Mouse (Mus musculus) embryonic facial prominence, embryonic 14.5 days (tissue): ENCODE measurements around the gene Clasp2. TPM values are rescaled to one million over a fixed set of nuclear protein-coding genes. Genes with fewer than 3 reads are reported as not detected.
"Not testable (repeated sequence)": the region's sequence is repeated elsewhere in the genome, so short reads cannot be mapped to it uniquely, and the experiment has no call there.

Experiments
- ATAC-seq: fragments of 200-750 bp; cut with Nextera tagmentation; 2 replicates; pipeline ENCODE4 v1.8.0; 2017; ENCODE audit warnings: low read depth, moderate number of reproducible peaks, moderate TSS enrichment
- DNase-seq: peaks from one replicate; pipeline ENCODE4 v3.0.0-alpha.2; 2015; ENCODE audit warnings: low spot score
- H3K27ac ChIP-seq: fragments of 300-500 bp; sonication (generic); replicated peaks from 2 replicates; pipeline ENCODE4 v1.5.1; 2014; ENCODE audit warnings: low read depth, mild to moderate bottlenecking, low read length, moderate library complexity
- H3K27me3 ChIP-seq: fragments of 300-500 bp; sonication (generic); replicated peaks from 2 replicates; pipeline ENCODE4 v1.6.1; 2014; ENCODE audit warnings: low read length; ENCODE audit not compliant: control insufficient read depth, insufficient read depth
- H3K36me3 ChIP-seq: fragments of 300-500 bp; sonication (generic); 2 replicates; pipeline ENCODE4 v1.6.1; 2014; ENCODE audit warnings: low read length, mixed read lengths; ENCODE audit not compliant: control insufficient read depth, insufficient read depth
- H3K4me1 ChIP-seq: fragments of 300-500 bp; sonication (generic); 2 replicates; pipeline ENCODE4 v1.6.1; 2014; ENCODE audit warnings: antibody characterized with exemption, low read length; ENCODE audit not compliant: control insufficient read depth, insufficient read depth
- H3K4me2 ChIP-seq: fragments of 300-500 bp; sonication (generic); 2 replicates; pipeline ENCODE4 v1.6.1; 2014; ENCODE audit warnings: low read depth, mild to moderate bottlenecking, low read length, moderate library complexity, mixed read lengths
- H3K4me3 ChIP-seq: fragments of 300-500 bp; sonication (generic); 2 replicates; pipeline ENCODE4 v1.5.1; 2014; ENCODE audit warnings: low read depth, mild to moderate bottlenecking, low read length
- H3K9ac ChIP-seq: fragments of 300-500 bp; sonication (generic); 2 replicates; pipeline ENCODE4 v1.6.1; 2014; ENCODE audit warnings: low read depth, mild to moderate bottlenecking, low read length, moderate library complexity, mixed read lengths
- H3K9me3 ChIP-seq: fragments of 300-500 bp; sonication (generic); 2 replicates; pipeline ENCODE4 v1.6.1; 2016; ENCODE audit warnings: low read length; ENCODE audit not compliant: control insufficient read depth
- WGBS: fragments of 180-500 bp; shearing (Covaris S2); extraction: QIAGEN DNeasy Blood & Tissue Kit; methylation state at CpG from one replicate; pipeline ENCODE4 v1.1.7; 2014; 5-methylcytosine and 5-hydroxymethylcytosine counted together
- polyA plus RNA-seq: library from polyadenylated mRNA; unstranded; fragments of >200 nt; fragmentation: Nextera tagmentation; extraction: Ambion mirVana; gene quantifications from 2 replicates; pipeline ENCODE4 v1.2.1, GENCODE M21; 2014

The Clasp2 gene
- polyA plus RNA-seq, 1 experiment from 2014 or later = 27.4 TPM

DNA sequence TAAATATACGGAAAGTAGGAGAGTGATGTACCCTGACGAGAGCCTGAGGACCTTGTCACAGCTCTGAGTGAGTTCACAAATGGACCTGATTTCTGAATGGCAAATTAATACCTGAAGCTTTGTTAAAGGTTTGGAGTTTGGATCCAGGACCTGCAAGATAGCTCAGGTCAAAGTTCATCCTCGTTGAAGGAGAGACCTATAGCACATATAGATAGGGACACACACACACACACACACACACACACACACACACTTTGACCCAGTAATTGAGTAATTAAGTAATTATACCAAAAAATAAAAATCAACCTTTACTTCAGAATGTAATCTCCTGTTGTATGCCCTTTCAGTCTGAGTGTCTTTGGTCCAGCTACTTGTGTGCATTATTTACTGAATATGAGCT, 114.2 kb downstream of the Clasp2 start:
- Histone ChIP-seq H3K36me3 (peaks cover 56% of the 10 kb centered on the region), H3K27ac (no peak overlapping the region), H3K9ac (no peak overlapping the region), H3K4me2 (no peak overlapping the region), H3K9me3 (no peaks in the 10 kb centered on the region), H3K27me3 (no peaks in the 10 kb centered on the region), H3K4me1 (no peaks in the 10 kb centered on the region), H3K4me3 (no peak overlapping the region)
- ATAC-seq (no peak), DNase-seq (no peak)
- 83% methylated on average over 3 of the region's 3 CpGs for WGBS

DNA sequence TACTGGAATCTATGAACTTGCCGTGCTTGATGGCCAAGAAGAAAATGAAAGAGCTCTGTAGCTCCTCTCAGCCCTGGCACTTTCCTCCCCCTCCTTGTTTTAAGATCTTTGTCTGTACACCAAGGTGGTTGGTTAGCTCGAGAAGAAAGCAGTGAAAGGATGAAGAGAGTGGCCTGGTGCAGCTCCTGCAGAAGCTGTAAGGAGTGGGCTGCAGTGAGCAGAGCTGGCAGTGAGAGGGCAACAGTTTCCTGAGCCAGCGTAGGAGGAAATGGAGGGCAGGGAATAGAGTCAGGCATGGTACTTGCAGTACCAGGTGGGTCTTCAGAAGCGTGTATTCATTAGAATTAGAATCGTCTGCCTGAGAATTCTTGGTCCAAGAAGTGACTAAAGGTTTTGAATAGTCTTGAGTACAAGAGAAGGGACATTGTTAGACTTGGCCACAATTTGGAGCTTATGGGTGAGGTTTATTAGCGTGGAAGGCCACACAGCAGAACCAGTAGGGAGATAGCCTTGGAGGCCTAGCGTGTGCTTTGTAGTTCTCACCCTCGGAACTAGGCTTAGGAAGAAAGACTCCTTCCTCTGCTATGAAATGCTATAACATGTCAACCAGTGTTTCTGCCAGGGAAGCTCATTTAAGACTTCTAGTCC, 116.1 kb downstream of the Clasp2 start:
- 87% methylated on average over 8 of the region's 8 CpGs for WGBS
- ATAC-seq = no peak
- no peaks in the 10 kb centered on the region for H3K27me3 ChIP-seq
- no peaks in the 10 kb centered on the region for H3K4me1 ChIP-seq
- H3K4me3 ChIP-seq = no peak overlapping the region
- H3K4me2 ChIP-seq = no peak overlapping the region
- peaks cover 52% of the 10 kb centered on the region for H3K36me3 ChIP-seq
- no peak for DNase-seq
- H3K27ac ChIP-seq = no peak overlapping the region
- no peak overlapping the region for H3K9ac ChIP-seq
- H3K9me3 ChIP-seq = no peaks in the 10 kb centered on the region

DNA sequence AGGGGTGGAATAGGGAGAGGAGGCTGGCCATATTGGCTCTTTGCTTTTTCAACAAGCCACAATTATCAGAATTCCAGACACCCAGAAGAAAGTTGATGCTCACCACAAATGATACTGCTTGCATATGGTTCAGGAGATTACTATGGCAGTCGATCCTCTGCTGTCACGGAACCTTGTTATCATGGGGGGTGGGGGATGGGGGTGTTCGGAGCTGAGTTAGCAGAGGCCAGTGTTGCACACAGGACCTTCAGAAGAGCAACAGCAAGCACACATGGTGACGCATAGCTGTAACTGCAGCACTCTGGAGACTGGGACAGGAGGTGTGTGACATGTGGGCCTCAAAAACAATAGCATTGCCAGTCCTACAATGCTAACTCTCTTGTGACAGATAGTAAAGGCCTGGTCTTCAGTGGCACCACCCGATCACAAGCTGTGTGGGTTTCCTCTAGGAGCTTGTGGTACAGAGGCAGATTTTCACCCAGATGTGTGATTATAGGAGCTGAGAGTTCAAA, 116.7 kb downstream of the Clasp2 start:
- H3K4me3 ChIP-seq = no peak overlapping the region
- no peaks in the 10 kb centered on the region for H3K9me3 ChIP-seq
- H3K27me3 ChIP-seq = no peaks in the 10 kb centered on the region
- peaks cover 49% of the 10 kb centered on the region; the same call in 1 of the 2 replicates for H3K36me3 ChIP-seq
- no peak overlapping the region for H3K4me2 ChIP-seq
- no peak overlapping the region for H3K9ac ChIP-seq
- DNase-seq = peak; percentile 9
- no peaks in the 10 kb centered on the region for H3K4me1 ChIP-seq
- 82% methylated on average over 5 of the region's 5 CpGs for WGBS
- no peak overlapping the region for H3K27ac ChIP-seq
- no peak; the same call in 1 of the 2 replicates for ATAC-seq

DNA sequence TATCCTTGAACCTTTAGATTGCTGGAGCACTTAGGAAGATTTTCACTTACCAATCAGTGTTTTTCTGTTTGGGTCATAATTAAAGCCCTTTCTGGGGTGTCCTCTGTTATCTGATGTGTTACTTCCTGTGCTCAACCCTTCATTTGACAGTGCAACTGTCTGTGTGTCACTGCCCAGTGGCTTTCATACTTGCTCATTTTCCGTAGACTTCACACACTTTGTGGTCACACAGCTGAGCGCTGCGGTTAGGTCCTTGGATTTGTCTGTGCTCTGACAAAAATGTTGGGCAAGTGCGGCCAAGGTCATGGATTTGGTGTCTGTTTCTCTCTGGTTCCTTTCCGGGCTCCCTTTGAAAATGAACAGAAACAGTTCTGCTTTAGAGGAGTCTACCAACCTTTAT, 118.1 kb downstream of the Clasp2 start:
- ATAC-seq (no peak; the same call in 1 of the 2 replicates), DNase-seq (peak; percentile 13)
- H3K27ac ChIP-seq = no peak overlapping the region
- no peak overlapping the region for H3K9ac ChIP-seq
- WGBS = 77% methylated on average over 5 of the region's 5 CpGs
- no peak overlapping the region for H3K4me3 ChIP-seq
- H3K4me1 ChIP-seq = no peaks in the 10 kb centered on the region
- H3K9me3 ChIP-seq = no peaks in the 10 kb centered on the region
- H3K4me2 ChIP-seq = no peak overlapping the region
- H3K36me3 ChIP-seq = peaks cover 40% of the 10 kb centered on the region; the same call in 1 of the 2 replicates
- no peaks in the 10 kb centered on the region for H3K27me3 ChIP-seq

DNA sequence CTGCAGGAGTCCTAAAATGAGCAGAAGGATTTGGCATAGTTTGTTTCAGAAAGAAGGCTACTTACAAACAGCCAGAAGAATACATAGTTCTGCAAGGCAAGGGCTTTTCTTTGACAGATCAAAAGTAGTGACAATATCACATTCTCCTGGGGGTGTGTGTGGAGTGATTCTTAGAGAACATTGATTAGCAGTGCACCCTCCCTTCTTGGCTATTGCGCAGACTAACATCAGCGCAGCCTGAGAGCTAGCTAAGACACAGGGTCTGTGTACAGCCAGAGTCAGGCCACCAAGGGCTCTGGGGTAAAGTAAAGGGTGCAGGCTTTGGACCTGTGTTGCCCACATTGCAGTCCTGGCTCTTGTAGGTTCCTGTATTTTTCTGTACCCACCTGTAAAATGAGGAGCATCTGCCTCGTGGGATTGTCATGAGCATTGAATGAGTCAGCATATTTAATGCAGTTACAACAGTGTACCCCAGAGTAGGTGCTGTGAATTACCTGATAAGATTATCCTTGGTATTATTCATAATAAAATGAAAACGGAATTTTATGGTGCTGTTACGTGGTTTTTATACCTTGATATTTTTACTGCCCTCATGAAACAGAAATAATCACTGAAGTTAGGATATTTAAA, 122.2 kb downstream of the Clasp2 start:
- H3K4me1 ChIP-seq = no peaks in the 10 kb centered on the region
- no peak overlapping the region for H3K4me3 ChIP-seq
- no peak overlapping the region for H3K27ac ChIP-seq
- no peaks in the 10 kb centered on the region for H3K27me3 ChIP-seq
- no peak overlapping the region for H3K4me2 ChIP-seq
- no peak overlapping the region for H3K9ac ChIP-seq
- ATAC-seq = no peak
- WGBS = 86% methylated on average over 5 of the region's 5 CpGs
- H3K36me3 ChIP-seq = peaks cover 20% of the 10 kb centered on the region; the same call in 1 of the 2 replicates
- no peak for DNase-seq
- H3K9me3 ChIP-seq = no peaks in the 10 kb centered on the region

DNA sequence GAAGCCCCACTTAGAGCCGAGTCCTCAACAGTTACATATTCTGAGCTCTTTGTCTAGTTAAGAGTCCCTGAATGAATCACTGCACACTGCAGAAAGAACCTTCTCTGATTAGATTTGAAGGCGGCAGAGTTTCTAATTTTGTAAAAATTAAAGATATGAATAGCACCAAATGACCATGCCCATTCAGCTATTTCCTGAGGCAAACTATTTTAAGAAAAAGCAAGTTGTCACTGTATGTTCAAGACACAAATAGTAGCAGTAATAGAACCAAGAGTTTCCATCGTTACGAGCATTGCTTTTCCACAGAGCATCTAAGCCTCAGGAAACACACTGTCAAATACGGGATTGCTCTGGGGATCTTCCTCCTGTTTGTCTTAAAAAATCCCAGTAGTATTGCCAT, 126.7 kb downstream of the Clasp2 start:
- Histone ChIP-seq H3K27ac (no peak overlapping the region), H3K27me3 (no peaks in the 10 kb centered on the region), H3K4me3 (no peak overlapping the region), H3K4me2 (no peak overlapping the region), H3K4me1 (no peaks in the 10 kb centered on the region), H3K36me3 (peaks cover 44% of the 10 kb centered on the region; the same call in 1 of the 2 replicates), H3K9ac (no peak overlapping the region), H3K9me3 (no peaks in the 10 kb centered on the region)
- peak; percentile 3 for DNase-seq
- ATAC-seq = no peak
- WGBS = 86% methylated on average over 5 of the region's 5 CpGs

DNA sequence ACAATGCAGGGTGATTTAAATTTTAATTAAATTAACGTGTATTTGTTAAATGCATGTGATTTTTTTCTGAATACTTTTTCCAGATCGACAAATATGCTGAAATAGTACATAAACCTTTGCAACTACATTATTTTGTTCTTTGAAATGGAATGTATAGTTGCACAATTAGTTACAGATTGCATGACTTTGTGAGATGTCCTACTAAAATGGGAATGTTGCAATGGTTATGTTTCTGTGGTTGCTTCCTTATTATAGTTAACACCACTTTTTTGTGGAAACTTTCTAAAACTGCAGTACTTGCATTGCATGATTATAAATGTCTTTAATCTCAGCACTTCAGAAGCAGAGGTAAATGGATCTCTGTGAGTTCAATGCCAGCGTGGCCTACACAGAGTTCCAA, 153.6 kb downstream of the Clasp2 start:
- Histone ChIP-seq H3K9ac (no peak overlapping the region), H3K27ac (no peak overlapping the region), H3K4me2 (no peak overlapping the region), H3K4me3 (no peak overlapping the region), H3K36me3 (peaks cover 53% of the 10 kb centered on the region), H3K27me3 (no peaks in the 10 kb centered on the region), H3K9me3 (no peaks in the 10 kb centered on the region), H3K4me1 (no peaks in the 10 kb centered on the region)
- DNase-seq (no peak), ATAC-seq (no peak)
- WGBS = 94% methylated on average over 3 of the region's 3 CpGs

DNA sequence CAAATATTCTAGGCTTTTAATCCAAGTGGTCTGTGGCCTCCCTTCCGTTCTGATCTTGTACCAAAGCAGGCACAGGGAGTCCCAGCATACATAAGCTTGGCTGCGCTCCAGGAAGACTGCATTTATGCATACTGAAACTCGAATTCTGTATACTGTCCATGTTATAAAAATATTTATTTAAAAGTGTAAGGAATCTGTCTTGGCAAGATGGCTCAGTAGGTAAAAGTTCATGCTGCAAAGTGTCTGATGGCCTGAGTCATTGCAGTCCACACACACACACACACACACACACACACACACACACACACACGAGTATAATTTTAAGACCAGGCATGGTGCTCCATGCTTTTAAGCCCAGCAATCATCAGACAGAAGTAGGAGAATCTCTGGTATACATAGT, 161.9 kb downstream of the Clasp2 start:
- ATAC-seq (no peak), DNase-seq (peak; percentile 20)
- H3K4me2 ChIP-seq = no peak overlapping the region
- H3K27ac ChIP-seq = no peak overlapping the region
- H3K4me3 ChIP-seq = no peak overlapping the region
- H3K36me3 ChIP-seq = peaks cover 50% of the 10 kb centered on the region
- WGBS = 76% methylated on average over 4 of the region's 4 CpGs
- H3K4me1 ChIP-seq = no peaks in the 10 kb centered on the region
- H3K27me3 ChIP-seq = no peaks in the 10 kb centered on the region
- H3K9ac ChIP-seq = no peak overlapping the region
- no peaks in the 10 kb centered on the region for H3K9me3 ChIP-seq

DNA sequence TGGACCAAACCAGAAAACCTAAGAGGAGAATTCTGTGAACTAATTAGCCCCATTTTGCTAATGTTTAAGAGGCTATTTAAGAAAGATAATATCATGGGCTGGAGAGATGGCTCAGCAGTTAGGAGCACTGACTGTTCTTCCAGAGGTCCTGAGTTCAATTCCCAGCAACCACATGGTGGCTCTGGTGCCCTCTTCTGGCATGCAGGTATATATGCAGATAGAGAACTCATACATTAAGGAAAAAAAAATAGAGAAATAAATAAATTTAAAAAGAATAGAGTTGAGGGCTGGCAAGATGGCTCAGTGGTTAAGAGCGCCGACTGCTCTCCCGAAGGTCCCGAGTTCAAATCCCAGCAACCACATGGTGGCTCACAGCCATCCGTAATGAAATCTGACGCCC, 163.0 kb downstream of the Clasp2 start:
- H3K9ac ChIP-seq, H3K27me3 ChIP-seq, ATAC-seq, H3K9me3 ChIP-seq, H3K4me2 ChIP-seq, H3K4me3 ChIP-seq, H3K4me1 ChIP-seq, H3K27ac ChIP-seq, DNase-seq: not testable (repeated sequence)
- H3K36me3 ChIP-seq = peaks cover 59% of the 10 kb centered on the region
- WGBS = 92% methylated on average over 6 of the region's 6 CpGs
